Mouse (Mus musculus): ENCODE data around the gene Mrpl46. TPM values are rescaled to one million over a fixed set of nuclear protein-coding genes. Genes with fewer than 3 reads are reported as not detected.

Gene Mrpl46
- polyA plus RNA-seq, 1 experiment from 2014 or later, result 68.9 TPM

GRCm38 (mm10) chr7:78737196-78737595 lies 46.1 kb downstream of the Mrpl46 start:
- no peaks in the 10 kb centered on the region for H3K27me3 ChIP-seq (replicated peaks; ENCODE audit: control insufficient read depth, insufficient read depth, low read length)
- no peak overlapping the region for H3K4me3 ChIP-seq (ENCODE audit: low read depth, low read length)
- no peaks in the 10 kb centered on the region for H3K9me3 ChIP-seq (ENCODE audit: control insufficient read depth)
- H3K27ac ChIP-seq (ENCODE audit: low read depth, low read length), result no peak overlapping the region
- ATAC-seq, result no peak
- no peak overlapping the region for H3K4me2 ChIP-seq (replicated peaks; ENCODE audit: low read depth)
- no peak overlapping the region for H3K9ac ChIP-seq (ENCODE audit: low read depth, low read length)
- H3K36me3 ChIP-seq (ENCODE audit: control insufficient read depth, insufficient read depth), result no peaks in the 10 kb centered on the region
- H3K4me1 ChIP-seq (replicated peaks; ENCODE audit: control insufficient read depth, insufficient read depth, low read length), result no peaks in the 10 kb centered on the region
- WGBS, result 94% methylated on average over 6 of the region's 6 CpGs
- no peak for TF ChIP-seq CTCF (IDR thresholded peaks at IDR 0.05; ENCODE audit: low read depth)

- 59% methylated on average over 8 of the region's 8 CpGs for WGBS
- H3K4me1 ChIP-seq (replicated peaks; ENCODE audit: control insufficient read depth, insufficient read depth, low read length), result no peaks in the 10 kb centered on the region
- H3K9me3 ChIP-seq (ENCODE audit: control insufficient read depth), result no peaks in the 10 kb centered on the region
- H3K4me3 ChIP-seq (ENCODE audit: low read depth, low read length), result no peak overlapping the region
- ATAC-seq, result no peak
- H3K4me2 ChIP-seq (replicated peaks; ENCODE audit: low read depth), result no peak overlapping the region
- H3K36me3 ChIP-seq (ENCODE audit: control insufficient read depth, insufficient read depth), result no peaks in the 10 kb centered on the region
- no peak overlapping the region for H3K9ac ChIP-seq (ENCODE audit: low read depth, low read length)
- H3K27me3 ChIP-seq (replicated peaks; ENCODE audit: control insufficient read depth, insufficient read depth, low read length), result no peaks in the 10 kb centered on the region
- H3K27ac ChIP-seq (ENCODE audit: low read depth, low read length), result no peak overlapping the region
- TF ChIP-seq CTCF (IDR thresholded peaks at IDR 0.05; ENCODE audit: low read depth), result no peak
Observed at GRCm38 (mm10) chr7:78731391-78731790, 51.9 kb downstream of the Mrpl46 start.

Other genes starting within 250 kb of the Mrpl46 start
- 1.2 and 1.9 TPM in 2 replicates for gene Ntrk3, start 45.5 kb downstream of the Mrpl46 start, polyA plus RNA-seq (2015; fragmentation: Nextera tagmentation; extraction: Ambion mirVana)
- gene Mrps11, start 412 bp downstream of the Mrpl46 start, polyA plus RNA-seq (2015; fragmentation: Nextera tagmentation; extraction: Ambion mirVana), result 38.6 and 40.6 TPM in 2 replicates
- 10.1 and 11.2 TPM in 2 replicates for gene Det1, start 63.7 kb upstream of the Mrpl46 start, polyA plus RNA-seq (2015; fragmentation: Nextera tagmentation; extraction: Ambion mirVana)
- gene Aen, start 112.3 kb upstream of the Mrpl46 start, polyA plus RNA-seq (2015; fragmentation: Nextera tagmentation; extraction: Ambion mirVana), result 19.7 and 20.6 TPM in 2 replicates
- gene Isg20, start 129.9 kb upstream of the Mrpl46 start, polyA plus RNA-seq (2015; fragmentation: Nextera tagmentation; extraction: Ambion mirVana), result 4.3 and 4.9 TPM in 2 replicates